Mouse (Mus musculus) lung, adult 2 months (tissue): Measurements from ENCODE around the gene Wipf1.

Source experiments
- CTCF ChIP-seq: fragments of 200-500 bp; IDR thresholded peaks from 2 replicates; pipeline ENCODE4 v1.5.1; 2011; ENCODE audit warnings: mild to moderate bottlenecking, low read length, control low read depth; ENCODE audit not compliant: insufficient read depth
- POLR2A ChIP-seq: fragments of 200-500 bp; IDR thresholded peaks from 2 replicates; pipeline ENCODE4 v1.6.1; 2011; ENCODE audit warnings: low read depth, mild to moderate bottlenecking, control low read depth, low read length, borderline replicate concordance; ENCODE audit errors: extremely low read depth

GRCm38 (mm10) chr2:73395516-73395915 is 134.0 kb downstream of the Wipf1 start:
- TF ChIP-seq CTCF (no peak), POLR2A (no peak)
